In the genomic region with DNA sequence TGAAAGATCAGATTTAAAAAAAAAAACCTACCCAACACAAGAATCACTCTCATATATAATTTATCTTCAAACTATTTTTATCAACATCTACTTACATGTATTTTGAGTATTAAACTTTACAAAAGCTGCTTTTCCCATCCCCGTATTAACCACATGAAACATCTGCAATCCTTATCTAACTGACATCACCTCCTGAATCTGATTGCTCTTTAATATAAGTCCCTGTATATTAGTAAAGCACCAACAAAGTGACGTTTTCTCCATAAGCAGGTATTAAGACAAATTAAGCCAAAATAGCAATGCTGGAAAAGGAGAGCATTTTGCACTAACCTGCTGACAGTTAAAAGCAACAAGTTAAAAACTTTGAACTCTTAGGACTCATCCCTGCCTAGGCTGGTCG, we compare ENCODE assay signal across 8 mouse cellular contexts. TPM values are rescaled to one million over a fixed set of nuclear protein-coding genes. Genes with fewer than 3 reads are reported as not detected.
DNase-seq lines count a peak whose midpoint lies in the region; ATAC-seq and TF ChIP-seq lines count a peak whose summit lies in the region.

No protein-coding gene starts in this region.

- WGBS in thymus, adult 2 months, result 0% methylated on average over 3 of the region's 3 CpGs
- 0% methylated on average over 3 of the region's 3 CpGs for WGBS in liver, embryonic 13.5 days (ENCODE audit: insufficient replicate concordance)

- peaks cover 4% of the 10 kb centered on the region; the same call in 1 of the 2 replicates for H3K36me3 ChIP-seq in thymus, adult 2 months (ENCODE audit: control insufficient read depth, insufficient read depth, low read length)
- H3K36me3 ChIP-seq in liver, embryonic 13.5 days, result peaks cover 4% of the 10 kb centered on the region; the same call in 1 of the 2 replicates

- intact Hi-C loops in gastrocnemius, adult 2 months (cut with DNase I), result loop anchor here (2.0 kb wide), 1 partner anchor 56 kb away; no protein-coding TSS in a partner anchor

- no peaks in the 10 kb centered on the region for H3K27me3 ChIP-seq in thymus, adult 2 months (ENCODE audit: control insufficient read depth, insufficient read depth, low read length)
- H3K27me3 ChIP-seq in liver, embryonic 13.5 days, result no peaks in the 10 kb centered on the region

- H3K4me3 ChIP-seq in gastrocnemius, adult 2 months, result peak overlapping the region; percentile 99
- H3K4me3 ChIP-seq in thymus, adult 2 months (ENCODE audit: control insufficient read depth, insufficient read depth, low read length), result peak overlapping the region; percentile 98
- peak overlapping the region; percentile 100 for H3K4me3 ChIP-seq in liver, embryonic 13.5 days (replicated peaks)

- no peak for DNase-seq in gastrocnemius, adult 2 months
- DNase-seq in gastrocnemius, postnatal 4 days (ENCODE audit: low spot score in 2 of 2), result no peak
- DNase-seq in thymus, adult 2 months, result no peak
- no peak for DNase-seq in thymus, postnatal 14 days
- DNase-seq in liver, embryonic 13.5 days, result no peak
- no peak for DNase-seq in frontal cortex, adult 2 months (ENCODE audit: extremely low spot score in 1 of 2, low spot score in 1 of 2)
- DNase-seq in embryo, embryonic 10 days (ENCODE audit: low spot score), result no peak
- DNase-seq in adrenal gland, postnatal 25 days, result no peak

- H3K27ac ChIP-seq in gastrocnemius, adult 2 months, result peak overlapping the region; percentile 98
- no peak overlapping the region for H3K27ac ChIP-seq in thymus, adult 2 months (ENCODE audit: control insufficient read depth, insufficient read depth, low read length)
- H3K27ac ChIP-seq in liver, embryonic 13.5 days, result peak overlapping the region; percentile 97

- no peak for TF ChIP-seq POLR2A in thymus, adult 2 months (IDR thresholded peaks at IDR 0.05; ENCODE audit: control insufficient read depth, extremely low read depth, insufficient read depth, low read length, poor library complexity)

- TF ChIP-seq CTCF in gastrocnemius, adult 2 months (IDR thresholded peaks at IDR 0.05), result no peak
- TF ChIP-seq CTCF in thymus, adult 2 months (IDR thresholded peaks at IDR 0.05; ENCODE audit: borderline replicate concordance, control insufficient read depth, extremely low read depth, insufficient read depth, low read length, poor library complexity), result no peak

- H3K9ac ChIP-seq in liver, embryonic 13.5 days, result peak overlapping the region; percentile 99

- no peaks in the 10 kb centered on the region for H3K4me1 ChIP-seq in thymus, adult 2 months (replicated peaks; ENCODE audit: control insufficient read depth, insufficient read depth, low read length)
- H3K4me1 ChIP-seq in liver, embryonic 13.5 days (replicated peaks), result peaks cover 44% of the 10 kb centered on the region

- no peaks in the 10 kb centered on the region for H3K9me3 ChIP-seq in liver, embryonic 13.5 days (replicated peaks)

- no peak for ATAC-seq in liver, embryonic 13.5 days (ENCODE audit: low read depth)

- H3K4me2 ChIP-seq in liver, embryonic 13.5 days, result peak overlapping the region; percentile 89

RNA-seq across cellular contexts. Expression of a gene that starts 2.0 kb away (rescaled TPM):
- total RNA-seq in gastrocnemius, adult 2 months (2021), result 10 to 100 TPM; 19.0 to 23.0 TPM
- total RNA-seq in gastrocnemius, postnatal 4 days (2021), result 10 to 100 TPM; 43.6 to 44.8 TPM
- 90.7 and 116 TPM in 2 replicates for polyA plus RNA-seq in thymus, adult 2 months (2012; rRNA removed)
- 7.5 and 7.6 TPM in 2 replicates for polyA plus RNA-seq in liver, embryonic 13.5 days (2015; fragmentation: Nextera tagmentation; extraction: Ambion mirVana)
- 29.7 and 31.7 TPM in 2 replicates for polyA plus RNA-seq in frontal cortex, adult 2 months (2012; rRNA removed)
- total RNA-seq in adrenal gland, postnatal 25 days (2021), result 61.1 and 70.2 TPM in 2 replicates
